Mouse (Mus musculus): ENCODE results near the gene Pim3. TPM values are rescaled to one million over a fixed set of nuclear protein-coding genes. Genes with fewer than 3 reads are reported as not detected.
A peak's percentile ranks its signal among the peaks of the same experiment; 100 is the strongest.

Gene Pim3
- polyA plus RNA-seq, 1 experiment from 2014 or later: 48.7 TPM

- Histone ChIP-seq H3K27me3 (no peaks in the 10 kb centered on the region), H3K4me3 (no peak overlapping the region), H3K9ac (no peak overlapping the region), H3K4me1 (peaks cover 4% of the 10 kb centered on the region), H3K27ac (no peak overlapping the region), H3K9me3 (no peaks in the 10 kb centered on the region), H3K36me3 (peaks cover 40% of the 10 kb centered on the region), H3K4me2 (no peak overlapping the region)
- no peak for ATAC-seq (ENCODE audit: insufficient number of reproducible peaks, insufficient read depth, low FRiP score, low TSS enrichment, low read depth)
- 21% methylated on average over 9 of the region's 9 CpGs for WGBS
These were observed 33.8 kb upstream of the Pim3 start for GRCm38 (mm10) chr15:88827991-88828799.

DNA sequence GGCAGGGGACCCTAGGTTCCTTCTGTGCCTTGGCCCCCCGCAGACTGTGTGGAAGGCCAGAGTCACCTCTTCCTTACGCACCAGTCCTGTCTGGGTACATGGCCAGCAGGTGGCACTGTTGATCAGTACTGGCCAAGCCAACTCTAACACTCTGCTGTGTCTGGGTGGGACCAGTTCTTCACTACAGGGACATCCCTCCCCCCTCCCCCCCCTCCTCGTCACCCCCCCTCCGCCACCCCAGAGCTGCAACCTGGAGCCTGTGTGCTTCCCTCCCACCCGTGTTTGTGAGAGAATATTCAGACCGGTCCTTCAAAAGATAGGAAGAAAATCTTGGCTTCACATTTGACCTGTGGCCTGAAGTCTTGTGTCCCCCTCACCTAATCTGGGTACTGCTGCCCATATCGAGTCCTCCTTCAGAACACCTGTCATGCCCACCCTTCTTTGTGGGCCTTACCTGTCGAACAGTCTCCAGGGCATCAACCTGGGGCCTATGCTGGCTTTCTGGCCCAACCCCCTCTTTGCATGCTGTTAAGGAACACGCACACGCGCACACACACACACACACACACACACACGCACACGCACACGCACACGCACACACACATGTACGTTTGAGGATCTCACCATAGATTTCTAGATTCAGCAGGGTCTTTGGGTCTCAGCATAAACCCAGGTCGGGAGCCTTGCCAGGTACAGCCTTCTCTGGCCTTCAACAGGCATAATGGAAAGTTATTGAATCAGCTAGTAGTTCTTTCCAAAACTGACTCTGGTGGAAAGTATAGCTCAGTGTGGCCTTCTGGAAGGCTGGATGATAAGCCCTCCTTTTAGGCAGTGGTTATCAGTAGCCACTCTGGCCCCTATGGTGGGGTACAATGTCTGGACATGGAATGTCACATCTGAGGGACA, 32.9 kb upstream of the Pim3 start:
- no peaks in the 10 kb centered on the region for H3K9me3 ChIP-seq
- peaks cover 4% of the 10 kb centered on the region for H3K4me1 ChIP-seq
- WGBS: 51% methylated on average over 17 of the region's 17 CpGs
- H3K36me3 ChIP-seq: peaks cover 32% of the 10 kb centered on the region
- peak; percentile 76 for ATAC-seq (ENCODE audit: insufficient number of reproducible peaks, insufficient read depth, low FRiP score, low TSS enrichment, low read depth)
- no peak overlapping the region for H3K27ac ChIP-seq
- no peak overlapping the region for H3K9ac ChIP-seq
- no peak overlapping the region for H3K4me3 ChIP-seq
- no peaks in the 10 kb centered on the region for H3K27me3 ChIP-seq
- no peak overlapping the region for H3K4me2 ChIP-seq

DNA sequence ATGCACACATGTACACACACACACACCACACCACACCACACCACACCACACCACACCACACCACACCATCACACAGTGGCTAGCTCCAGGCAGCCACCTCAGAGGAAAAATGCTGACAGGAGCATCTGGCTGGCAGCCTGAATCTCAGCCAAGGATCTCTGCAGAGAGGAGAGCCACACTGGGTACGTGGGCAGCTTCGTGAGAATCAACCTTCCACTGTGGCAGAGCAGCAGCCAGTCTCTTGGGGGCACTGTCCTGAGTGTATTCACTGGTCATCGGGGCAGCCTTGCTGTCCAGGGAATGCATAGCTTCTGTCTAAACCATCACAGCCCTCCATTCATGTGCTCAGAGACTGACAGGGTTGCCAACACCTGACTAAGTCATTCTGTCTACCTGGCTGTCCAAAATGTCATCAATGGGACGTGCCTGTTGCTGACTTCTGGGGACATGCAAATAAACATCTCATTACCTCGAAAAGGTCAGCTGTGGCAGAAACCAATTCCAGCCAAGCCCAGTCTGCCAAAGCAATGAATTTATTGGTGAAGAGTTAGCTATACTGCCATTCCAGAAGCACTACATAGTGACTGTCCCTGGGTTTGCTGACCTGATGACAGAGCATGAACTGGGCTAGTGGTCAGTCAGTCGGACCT, 32.1 kb upstream of the Pim3 start:
- H3K27ac ChIP-seq: no peak overlapping the region
- H3K27me3 ChIP-seq: no peaks in the 10 kb centered on the region
- peaks cover 23% of the 10 kb centered on the region for H3K36me3 ChIP-seq
- H3K9ac ChIP-seq: no peak overlapping the region
- H3K9me3 ChIP-seq: no peaks in the 10 kb centered on the region
- WGBS: 68% methylated on average over 6 of the region's 6 CpGs
- H3K4me3 ChIP-seq: no peak overlapping the region
- ATAC-seq (ENCODE audit: insufficient number of reproducible peaks, insufficient read depth, low FRiP score, low TSS enrichment, low read depth): no peak
- no peak overlapping the region for H3K4me2 ChIP-seq
- H3K4me1 ChIP-seq: peaks cover 4% of the 10 kb centered on the region

- Histone ChIP-seq H3K4me1 (peaks cover 4% of the 10 kb centered on the region), H3K36me3 (peaks cover 15% of the 10 kb centered on the region)
- 82% methylated on average over 5 of the region's 5 CpGs for WGBS
These were observed 31.3 kb upstream of the Pim3 start for GRCm38 (mm10) chr15:88830696-88831095.

GRCm38 (mm10) chr15:88831482-88831881, 30.5 kb upstream of the Pim3 start:
- peaks cover 4% of the 10 kb centered on the region for H3K4me1 ChIP-seq
- peaks cover 7% of the 10 kb centered on the region for H3K36me3 ChIP-seq
- no peak overlapping the region for H3K4me2 ChIP-seq
- H3K27me3 ChIP-seq: no peaks in the 10 kb centered on the region
- no peak for ATAC-seq (ENCODE audit: insufficient number of reproducible peaks, insufficient read depth, low FRiP score, low TSS enrichment, low read depth)
- H3K27ac ChIP-seq: no peak overlapping the region
- no peaks in the 10 kb centered on the region for H3K9me3 ChIP-seq
- WGBS: 57% methylated on average over 5 of the region's 5 CpGs
- H3K9ac ChIP-seq: peak overlapping the region; percentile 17; the same call in 1 of the 2 replicates
- H3K4me3 ChIP-seq: no peak overlapping the region

More at GRCm38 (mm10) chr15:88830696-88831095, 31.3 kb upstream of the Pim3 start:
- Histone ChIP-seq H3K4me2 (no peak overlapping the region), H3K9ac (no peak overlapping the region), H3K27me3 (no peaks in the 10 kb centered on the region), H3K27ac (no peak overlapping the region), H3K9me3 (no peaks in the 10 kb centered on the region), H3K4me3 (no peak overlapping the region)
- no peak for ATAC-seq (ENCODE audit: insufficient number of reproducible peaks, insufficient read depth, low FRiP score, low TSS enrichment, low read depth)

- 76% methylated on average over 9 of the region's 9 CpGs for WGBS
- no peaks in the 10 kb centered on the region for H3K27me3 ChIP-seq
- H3K9ac ChIP-seq: no peak overlapping the region
- H3K27ac ChIP-seq: no peak overlapping the region
- no peaks in the 10 kb centered on the region for H3K36me3 ChIP-seq
- no peak for ATAC-seq (ENCODE audit: insufficient number of reproducible peaks, insufficient read depth, low FRiP score, low TSS enrichment, low read depth)
- H3K9me3 ChIP-seq: no peaks in the 10 kb centered on the region
- peaks cover 8% of the 10 kb centered on the region for H3K4me1 ChIP-seq
- H3K4me2 ChIP-seq: no peak overlapping the region
- H3K4me3 ChIP-seq: no peak overlapping the region
These were observed 29.4 kb upstream of the Pim3 start for GRCm38 (mm10) chr15:88832536-88832935.

DNA sequence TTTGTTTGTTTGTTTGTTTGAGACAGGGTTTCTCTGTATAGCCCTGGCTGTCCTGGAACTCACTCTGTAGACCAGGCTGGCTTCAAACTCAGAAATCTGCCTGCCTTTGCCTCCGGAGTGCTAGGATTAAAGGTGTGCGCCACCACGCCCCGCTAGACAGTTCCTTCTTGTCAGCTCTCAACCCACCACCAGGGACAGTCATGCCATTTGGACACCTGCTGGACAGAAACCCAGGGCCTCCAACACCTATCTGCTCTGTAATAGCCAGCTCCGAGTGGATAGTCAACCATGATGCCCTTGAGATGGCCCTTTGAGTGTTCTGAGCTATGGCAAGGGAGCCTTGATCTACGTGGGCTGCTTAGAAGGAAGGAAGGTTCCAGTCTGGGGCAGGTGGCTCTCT, 26.0 kb upstream of the Pim3 start:
- Histone ChIP-seq H3K36me3 (no peaks in the 10 kb centered on the region), H3K27ac (no peak overlapping the region), H3K4me3 (no peak overlapping the region), H3K9ac (no peak overlapping the region), H3K27me3 (no peaks in the 10 kb centered on the region), H3K4me2 (no peak overlapping the region), H3K9me3 (no peaks in the 10 kb centered on the region), H3K4me1 (peaks cover 29% of the 10 kb centered on the region)
- WGBS: 82% methylated on average over 6 of the region's 6 CpGs
- no peak for ATAC-seq (ENCODE audit: insufficient number of reproducible peaks, insufficient read depth, low FRiP score, low TSS enrichment, low read depth)

DNA sequence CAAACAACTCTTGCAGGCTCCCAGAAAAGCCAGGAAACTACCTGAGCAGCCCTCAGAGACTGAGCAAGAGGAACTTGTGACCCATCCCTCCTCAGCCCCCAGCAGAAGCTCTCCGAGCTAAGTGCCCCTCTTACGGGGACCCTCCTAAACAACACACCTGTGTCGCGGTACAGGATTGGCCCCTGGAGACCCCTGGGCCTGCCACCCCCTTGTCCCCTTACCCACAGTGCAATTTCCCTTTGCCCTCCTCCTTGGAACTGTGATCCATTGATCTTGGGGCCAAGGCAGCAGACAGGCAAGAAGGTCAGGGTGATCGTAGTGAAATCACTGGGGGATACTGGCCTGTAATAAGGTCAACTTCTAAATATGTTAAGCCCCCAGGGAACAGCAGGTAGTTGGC, 25.4 kb upstream of the Pim3 start:
- 63% methylated on average over 5 of the region's 5 CpGs for WGBS

DNA sequence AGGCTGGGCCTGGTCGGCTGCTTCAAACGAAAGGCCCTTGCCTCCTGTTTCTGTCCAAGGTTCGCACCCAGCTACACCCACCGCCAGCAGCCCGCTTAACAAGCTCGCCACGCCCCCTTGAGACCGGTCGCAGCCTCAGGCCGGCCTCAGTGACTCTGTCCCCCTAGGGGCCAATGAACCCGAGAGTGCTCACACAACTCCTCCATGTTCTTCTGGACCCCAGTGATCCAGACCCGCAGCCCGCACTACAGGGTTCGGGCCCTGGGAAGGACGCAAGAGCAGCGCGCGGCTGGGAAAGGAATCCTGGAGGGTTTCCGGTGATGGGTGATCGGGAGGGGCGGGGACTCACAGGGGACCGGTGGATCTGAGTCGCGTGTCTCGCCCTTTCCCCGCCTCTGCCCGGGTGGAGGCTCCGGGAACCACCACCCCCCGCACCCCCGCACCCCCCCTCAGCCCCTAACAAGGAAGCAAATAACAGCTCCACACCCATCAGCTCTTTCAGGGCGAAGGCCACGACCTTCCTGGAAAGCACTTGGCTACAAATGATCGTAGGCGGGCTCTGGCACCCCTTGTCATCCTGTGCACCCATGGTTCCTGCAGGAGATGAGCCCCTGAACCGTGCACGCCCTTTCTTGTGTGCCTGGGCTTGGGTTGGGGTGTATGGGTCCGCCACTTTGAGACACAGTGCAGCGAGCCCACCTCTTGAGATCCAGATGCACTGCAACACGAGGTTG, 24.6 kb upstream of the Pim3 start:
- Histone ChIP-seq H3K4me3 (peak overlapping the region; percentile 44), H3K27ac (no peak overlapping the region), H3K9me3 (no peaks in the 10 kb centered on the region), H3K27me3 (no peaks in the 10 kb centered on the region), H3K36me3 (no peaks in the 10 kb centered on the region), H3K4me2 (peak overlapping the region; percentile 86), H3K4me1 (peaks cover 25% of the 10 kb centered on the region), H3K9ac (peak overlapping the region; percentile 63)
- WGBS: under 1% methylated on average over 35 of the region's 39 CpGs
- peak; percentile 23 for ATAC-seq (ENCODE audit: insufficient number of reproducible peaks, insufficient read depth, low FRiP score, low TSS enrichment, low read depth)

More for the DNA sequence above, 25.4 kb upstream of the Pim3 start:
- Histone ChIP-seq H3K27me3 (no peaks in the 10 kb centered on the region), H3K27ac (no peak overlapping the region), H3K9me3 (no peaks in the 10 kb centered on the region), H3K4me3 (no peak overlapping the region), H3K4me1 (peaks cover 27% of the 10 kb centered on the region), H3K4me2 (peak overlapping the region; percentile 86), H3K9ac (no peak overlapping the region), H3K36me3 (no peaks in the 10 kb centered on the region)
- ATAC-seq (ENCODE audit: insufficient number of reproducible peaks, insufficient read depth, low FRiP score, low TSS enrichment, low read depth): no peak

- Histone ChIP-seq H3K4me1 (peaks cover 25% of the 10 kb centered on the region), H3K4me3 (peak overlapping the region; percentile 44), H3K9ac (peak overlapping the region; percentile 63), H3K27me3 (no peaks in the 10 kb centered on the region), H3K4me2 (peak overlapping the region; percentile 86), H3K36me3 (no peaks in the 10 kb centered on the region), H3K27ac (no peak overlapping the region), H3K9me3 (no peaks in the 10 kb centered on the region)
- ATAC-seq (ENCODE audit: insufficient number of reproducible peaks, insufficient read depth, low FRiP score, low TSS enrichment, low read depth): no peak
- WGBS: under 1% methylated on average over 11 of the region's 11 CpGs
These were observed 24.0 kb upstream of the Pim3 start for GRCm38 (mm10) chr15:88837977-88838376.

GRCm38 (mm10) chr15:88839271-88839670, 22.7 kb upstream of the Pim3 start:
- ATAC-seq (ENCODE audit: insufficient number of reproducible peaks, insufficient read depth, low FRiP score, low TSS enrichment, low read depth): peak; percentile 73
- peak overlapping the region; percentile 21; the same call in 1 of the 2 replicates for H3K9ac ChIP-seq
- no peak overlapping the region for H3K4me3 ChIP-seq
- H3K9me3 ChIP-seq: no peaks in the 10 kb centered on the region
- H3K4me1 ChIP-seq: peaks cover 32% of the 10 kb centered on the region
- H3K27ac ChIP-seq: peak overlapping the region; percentile 75
- 25% methylated on average over 9 of the region's 9 CpGs for WGBS
- no peaks in the 10 kb centered on the region for H3K36me3 ChIP-seq
- peak overlapping the region; percentile 11 for H3K4me2 ChIP-seq
- H3K27me3 ChIP-seq: no peaks in the 10 kb centered on the region

Measured in embryonic facial prominence, embryonic 13.5 days (tissue).